Mouse (Mus musculus) liver, embryonic 14.5 days (tissue): Measurements from ENCODE around the gene Gm28043. TPM values are rescaled to one million over a fixed set of nuclear protein-coding genes. Genes with fewer than 3 reads are reported as not detected.

Source experiments
- ATAC-seq: fragments of 200-750 bp; cut with Nextera tagmentation; 2 replicates; pipeline ENCODE4 v1.8.0; 2017; ENCODE audit warnings: moderate number of reproducible peaks, mild to moderate bottlenecking, moderate library complexity; ENCODE audit not compliant: insufficient read depth
- DNase-seq, 3 experiments: peaks; one replicate each; pipeline ENCODE4 v3.0.0-alpha.2; 2012 to 2013; ENCODE audit warnings: low read depth in 3 of 3, low spot score in 3 of 3
- H3K27ac ChIP-seq: fragments of 300-500 bp; sonication (generic); 2 replicates; pipeline ENCODE4 v1.5.1; 2014; ENCODE audit warnings: moderate library complexity, mild to moderate bottlenecking, control low read depth, inconsistent platforms
- H3K27me3 ChIP-seq: fragments of 300-500 bp; sonication (generic); 2 replicates; pipeline ENCODE4 v1.6.1; 2014; ENCODE audit warnings: mild to moderate bottlenecking, low read length, moderate library complexity; ENCODE audit not compliant: control insufficient read depth, insufficient read depth
- H3K36me3 ChIP-seq: fragments of 300-500 bp; sonication (generic); replicated peaks from 2 replicates; pipeline ENCODE4 v1.6.1; 2014; ENCODE audit warnings: low read depth; ENCODE audit not compliant: control insufficient read depth, insufficient read depth
- H3K4me1 ChIP-seq, 2 experiments: fragments of 200-500 bp in 1 of 2; fragments of 300-500 bp in 1 of 2; sonication (generic) in 1 of 2; replicated peaks; 2 replicates each; pipeline ENCODE4 v1.6.1; 2012 to 2014; ENCODE audit warnings: antibody characterized with exemption in 1 of 2, inconsistent platforms in 1 of 2, low read length in 1 of 2; ENCODE audit not compliant: control insufficient read depth in 2 of 2, insufficient read depth in 2 of 2
- H3K4me2 ChIP-seq: fragments of 300-500 bp; sonication (generic); 2 replicates; pipeline ENCODE4 v1.6.1; 2014; ENCODE audit warnings: low read depth, mild to moderate bottlenecking, control low read depth, moderate library complexity
- H3K4me3 ChIP-seq, 2 experiments: fragments of 200-500 bp in 1 of 2; fragments of 300-500 bp in 1 of 2; sonication (generic) in 1 of 2; 2 replicates each; pipeline ENCODE4 v1.5.1; 2012 to 2014; ENCODE audit warnings: low read depth in 2 of 2, low read length in 2 of 2, mild to moderate bottlenecking in 2 of 2, control low read depth in 1 of 2, inconsistent platforms in 1 of 2, moderate library complexity in 1 of 2; ENCODE audit not compliant: insufficient read depth in 1 of 2
- H3K9ac ChIP-seq: fragments of 300-500 bp; sonication (generic); replicated peaks from 2 replicates; pipeline ENCODE4 v1.6.1; 2014; ENCODE audit warnings: mild to moderate bottlenecking, control low read depth, moderate library complexity
- H3K9me3 ChIP-seq: fragments of 300-500 bp; sonication (generic); 2 replicates; pipeline ENCODE4 v1.6.1; 2016; ENCODE audit warnings: low read length, mixed read lengths; ENCODE audit not compliant: control insufficient read depth
- CTCF ChIP-seq: IDR thresholded peaks from 2 replicates; pipeline ENCODE4 v1.5.1; 2016; ENCODE audit warnings: antibody characterized with exemption, low read depth, control low read depth
- EP300 ChIP-seq: IDR thresholded peaks from 2 replicates; pipeline ENCODE4 v1.6.1; 2016; ENCODE audit warnings: antibody characterized with exemption, low read depth
- WGBS: fragments of 180-500 bp; shearing (Covaris S2); extraction: QIAGEN DNeasy Blood & Tissue Kit; methylation state at CpG from one replicate; pipeline ENCODE4 v1.1.7; 2014; ENCODE audit not compliant: insufficient replicate concordance; 5-methylcytosine and 5-hydroxymethylcytosine counted together
- polyA plus RNA-seq, 2 experiments: library from polyadenylated mRNA; depleted of rRNA in 1 of 2; stranded (reverse) in 1 of 2; unstranded in 1 of 2; fragments of >200 nt; fragmentation: Nextera tagmentation in 1 of 2; extraction: Ambion mirVana in 1 of 2; gene quantifications; 2 replicates each; pipeline versions ENCODE4 v1.2.1 to v1.2.3; 2012 to 2014

The Gm28043 gene
- polyA plus RNA-seq, 2 experiments = 0.38 to 1.4 TPM

DNA sequence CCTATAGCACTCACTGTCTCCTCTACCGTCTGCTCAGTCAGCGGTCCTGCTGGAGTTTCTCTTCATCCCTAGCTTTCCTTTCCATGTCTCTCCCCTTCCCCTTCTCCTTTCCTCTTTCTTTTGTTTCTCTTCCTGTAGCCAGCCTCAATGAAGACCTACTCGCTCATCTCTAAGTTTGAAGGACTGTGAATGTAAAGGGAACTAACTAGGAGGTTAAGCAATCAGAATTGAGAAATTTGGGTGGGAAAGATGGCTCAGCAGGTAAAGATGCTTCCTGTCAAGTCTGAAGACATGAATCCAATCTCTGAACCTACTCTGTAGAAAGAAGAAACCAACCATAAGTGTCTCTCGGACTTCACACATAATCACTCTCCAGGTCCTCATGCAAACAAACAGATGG lies 58.6 kb downstream of the Gm28043 start:
- H3K4me3 ChIP-seq = no peak overlapping the region
- no peaks in the 10 kb centered on the region for H3K9me3 ChIP-seq
- H3K4me2 ChIP-seq = no peak overlapping the region
- DNase-seq = no peak
- H3K27ac ChIP-seq = no peak overlapping the region
- WGBS = 76% methylated on average over 4 of the region's 4 CpGs
- no peak overlapping the region for H3K9ac ChIP-seq
- ATAC-seq = no peak
- peaks cover 21 to 22% of the 10 kb centered on the region in 2 experiments for H3K4me1 ChIP-seq
- TF ChIP-seq CTCF (no peak), EP300 (no peak)
- H3K36me3 ChIP-seq = peaks cover 62% of the 10 kb centered on the region
- H3K27me3 ChIP-seq = no peaks in the 10 kb centered on the region

DNA sequence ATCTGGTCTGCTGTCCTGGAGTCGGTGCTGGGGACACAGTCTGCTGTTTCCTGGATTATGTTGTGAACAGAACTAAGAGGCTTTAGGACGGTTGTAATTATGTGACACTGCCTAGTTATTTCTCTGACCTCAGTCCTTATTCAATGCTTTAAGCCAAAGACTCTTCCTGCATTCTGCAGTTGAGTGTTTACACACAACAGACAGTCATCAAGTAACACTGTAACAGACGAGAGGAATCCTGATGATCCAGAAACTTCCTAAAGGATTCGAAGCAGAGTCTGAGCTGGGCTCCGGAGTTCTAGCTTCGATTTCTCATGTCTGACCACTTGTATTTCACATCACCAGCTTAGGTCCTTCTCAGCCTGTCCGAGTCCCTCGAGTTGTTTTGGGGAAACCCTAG lies 63.9 kb downstream of the Gm28043 start:
- Histone ChIP-seq H3K4me2 (no peak overlapping the region), H3K36me3 (peaks cover 86% of the 10 kb centered on the region), H3K9ac (no peak overlapping the region), H3K27ac (no peak overlapping the region), H3K4me1 (no peaks in the 10 kb centered on the region; a peak in 1 of 4 replicates), H3K27me3 (no peaks in the 10 kb centered on the region), H3K4me3 (no peak overlapping the region), H3K9me3 (no peaks in the 10 kb centered on the region)
- no peak for ATAC-seq
- DNase-seq = no peak
- TF ChIP-seq EP300 = no peak
- TF ChIP-seq CTCF = no peak
- WGBS = 82% methylated on average over 8 of the region's 8 CpGs

DNA sequence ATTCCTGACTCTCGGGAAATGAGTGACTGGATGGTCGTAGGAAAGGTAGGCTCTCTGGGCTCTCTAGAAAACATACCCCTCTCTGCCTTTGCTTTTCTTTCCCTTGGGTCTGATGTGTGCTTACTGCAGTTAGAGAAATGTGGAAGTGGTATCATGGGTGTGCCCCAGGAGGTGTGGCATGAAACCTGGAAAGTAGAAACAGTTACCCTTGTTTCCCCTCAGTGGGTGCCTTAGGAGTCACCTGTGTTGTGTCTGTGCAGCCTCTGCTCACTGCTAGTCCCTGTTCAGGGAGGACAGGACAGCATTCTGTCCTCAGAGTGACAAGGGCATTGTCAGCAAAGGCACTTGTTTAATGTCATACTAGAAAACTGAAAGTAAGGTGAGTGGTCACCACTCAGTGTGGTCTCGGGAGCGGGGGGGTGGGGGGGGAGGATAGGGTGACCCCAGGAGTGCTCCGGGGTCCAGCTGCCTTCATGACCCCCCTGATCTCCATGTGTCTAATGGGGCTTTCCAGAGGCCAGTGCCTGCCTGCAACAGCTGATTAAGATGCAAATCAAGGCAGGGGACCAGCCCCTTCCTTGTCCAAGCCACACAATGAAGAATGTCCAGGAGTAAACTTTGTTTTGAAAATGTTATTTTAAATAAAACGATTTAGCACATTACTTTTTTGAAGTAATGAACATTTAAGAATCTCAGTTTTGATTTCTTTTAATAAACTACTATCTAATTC lies 64.5 kb downstream of the Gm28043 start:
- H3K9me3 ChIP-seq = no peaks in the 10 kb centered on the region
- H3K9ac ChIP-seq = no peak overlapping the region
- H3K4me1 ChIP-seq = peaks cover 5% of the 10 kb centered on the region in 2 experiments
- peaks cover 81% of the 10 kb centered on the region for H3K36me3 ChIP-seq
- no peaks in the 10 kb centered on the region for H3K27me3 ChIP-seq
- no peak for ATAC-seq
- H3K27ac ChIP-seq = no peak overlapping the region
- H3K4me2 ChIP-seq = no peak overlapping the region
- TF ChIP-seq CTCF = no peak
- H3K4me3 ChIP-seq = no peak overlapping the region
- no peak for DNase-seq
- WGBS = 74% methylated on average over 6 of the region's 6 CpGs

DNA sequence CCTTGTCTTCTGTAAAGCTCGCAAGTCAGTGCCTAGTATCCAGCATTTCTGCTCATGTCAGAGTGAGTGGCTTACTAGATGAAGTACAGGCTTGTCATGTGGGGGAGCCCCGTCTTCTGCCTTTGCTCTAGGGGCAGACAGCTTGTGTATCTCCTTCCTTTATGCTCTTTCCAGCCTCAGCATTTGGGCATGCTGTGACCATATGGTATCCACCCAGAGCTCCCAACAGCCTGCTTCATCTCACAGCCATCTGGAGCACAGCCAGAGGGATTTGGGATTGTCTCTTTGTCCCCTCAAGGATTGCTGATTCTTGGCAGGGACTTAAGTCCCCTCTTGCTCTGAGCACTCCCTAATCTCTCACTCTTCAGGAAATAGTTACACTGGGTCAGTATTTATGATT lies 65.5 kb downstream of the Gm28043 start:
- Histone ChIP-seq H3K9me3 (no peaks in the 10 kb centered on the region), H3K27ac (no peak overlapping the region), H3K36me3 (peaks cover 80% of the 10 kb centered on the region), H3K4me2 (no peak overlapping the region), H3K4me1 (peaks cover 13 to 14% of the 10 kb centered on the region in 2 experiments), H3K27me3 (no peaks in the 10 kb centered on the region), H3K4me3 (no peak overlapping the region), H3K9ac (no peak overlapping the region)
- DNase-seq = no peak
- 79% methylated on average over 2 of the region's 2 CpGs for WGBS
- TF ChIP-seq EP300 (no peak), CTCF (no peak)
- ATAC-seq = no peak

DNA sequence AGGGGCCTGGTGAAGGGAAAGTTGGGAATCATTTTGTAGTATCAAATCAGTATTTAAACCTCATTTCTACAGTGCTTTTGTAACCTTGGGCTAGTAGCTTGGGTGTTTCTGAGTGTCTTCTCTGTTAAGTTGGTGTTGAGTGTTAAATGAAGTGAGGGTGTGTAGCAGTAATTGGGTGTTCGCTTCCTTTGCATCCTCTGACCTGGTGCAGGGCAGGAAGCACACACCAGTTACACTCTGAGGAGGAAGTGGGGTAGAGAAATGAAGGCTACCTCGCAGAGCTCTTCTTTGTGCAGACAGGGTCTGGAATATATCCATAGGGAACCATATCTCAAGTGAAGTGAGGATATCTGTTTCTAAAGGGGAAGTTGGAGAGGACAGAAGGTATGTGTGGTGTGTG lies 66.2 kb downstream of the Gm28043 start:
- no peak for DNase-seq
- H3K9ac ChIP-seq = no peak overlapping the region
- peaks cover 17 to 21% of the 10 kb centered on the region in 2 experiments for H3K4me1 ChIP-seq
- no peak overlapping the region for H3K27ac ChIP-seq
- no peaks in the 10 kb centered on the region for H3K9me3 ChIP-seq
- no peak for ATAC-seq
- H3K27me3 ChIP-seq = no peaks in the 10 kb centered on the region
- 73% methylated on average over 2 of the region's 2 CpGs for WGBS
- peaks cover 79% of the 10 kb centered on the region for H3K36me3 ChIP-seq
- H3K4me2 ChIP-seq = no peak overlapping the region
- no peak for TF ChIP-seq EP300
- no peak for TF ChIP-seq CTCF
- H3K4me3 ChIP-seq = no peak overlapping the region
